Mouse (Mus musculus): ENCODE data around the gene Ercc6. TPM values are rescaled to one million over a fixed set of nuclear protein-coding genes. Genes with fewer than 3 reads are reported as not detected.

The Ercc6 gene
- total and polyA plus RNA-seq, 3 experiments = 1.8 to 3.7 (median 2.8) TPM

GRCm38 (mm10) chr14:32472996-32473395 is 40.3 kb upstream of the Ercc6 start:
- 12% methylated on average over 4 of the region's 4 CpGs for WGBS
- Histone ChIP-seq H3K9ac (ENCODE audit: low read depth, low read length) (no peak overlapping the region), H3K36me3 (ENCODE audit: control insufficient read depth, insufficient read depth, low read length) (no peaks in the 10 kb centered on the region), H3K27ac (no peak overlapping the region), H3K4me1 (ENCODE audit: control insufficient read depth, insufficient read depth, low read length) (no peaks in the 10 kb centered on the region), H3K4me3 (no peak overlapping the region), H3K27me3 (ENCODE audit: control insufficient read depth, insufficient read depth, low read length) (no peaks in the 10 kb centered on the region; the same call in 1 of the 2 replicates), H3K79me2 (replicated peaks; ENCODE audit: control insufficient read depth, insufficient read depth, low read length) (no peaks in the 10 kb centered on the region)
- peak in 1 of 2 experiments; percentile 19 for DNase-seq
- no peak for TF ChIP-seq EP300 (IDR thresholded peaks at IDR 0.05; ENCODE audit: insufficient read depth, low read depth, low read length)
- TF ChIP-seq CTCF (IDR thresholded peaks at IDR 0.05) = peak; percentile 75
- intact Hi-C loops (cut with DNase I) = loop anchor here (5.0 kb wide), 1 partner anchor 831 kb away; the partner anchor contains the start of genes Btd, Gm49387 and Hacl1

GRCm38 (mm10) chr14:32476559-32476958 is 36.8 kb upstream of the Ercc6 start:
- Histone ChIP-seq H3K27me3 (ENCODE audit: control insufficient read depth, insufficient read depth, low read length) (peaks cover 3% of the 10 kb centered on the region; the same call in 1 of the 2 replicates), H3K4me1 (ENCODE audit: control insufficient read depth, insufficient read depth, low read length) (no peaks in the 10 kb centered on the region), H3K9ac (ENCODE audit: low read depth, low read length) (no peak overlapping the region), H3K4me3 (no peak overlapping the region), H3K36me3 (ENCODE audit: control insufficient read depth, insufficient read depth, low read length) (no peaks in the 10 kb centered on the region), H3K79me2 (replicated peaks; ENCODE audit: control insufficient read depth, insufficient read depth, low read length) (no peaks in the 10 kb centered on the region), H3K27ac (no peak overlapping the region)
- TF ChIP-seq EP300 (IDR thresholded peaks at IDR 0.05; ENCODE audit: insufficient read depth, low read depth, low read length) (no peak), POLR2A (IDR thresholded peaks at IDR 0.05; ENCODE audit: insufficient read depth, low read depth, low read length) (no peak), CTCF (IDR thresholded peaks at IDR 0.05) (no peak)
- intact Hi-C loops (cut with DNase I) = no loop called here
- no peak for DNase-seq
- 67% methylated on average over 6 of the region's 6 CpGs for WGBS

- peaks cover 3% of the 10 kb centered on the region; the same call in 1 of the 2 replicates for H3K27me3 ChIP-seq (ENCODE audit: control insufficient read depth, insufficient read depth, low read length)
- DNase-seq = no peak
- no peak overlapping the region for H3K27ac ChIP-seq
- H3K36me3 ChIP-seq (ENCODE audit: control insufficient read depth, insufficient read depth, low read length) = no peaks in the 10 kb centered on the region
- TF ChIP-seq POLR2A (IDR thresholded peaks at IDR 0.05; ENCODE audit: insufficient read depth, low read depth, low read length) (no peak), EP300 (IDR thresholded peaks at IDR 0.05; ENCODE audit: insufficient read depth, low read depth, low read length) (no peak), CTCF (IDR thresholded peaks at IDR 0.05) (no peak)
- no peak overlapping the region for H3K9ac ChIP-seq (ENCODE audit: low read depth, low read length)
- H3K4me3 ChIP-seq = no peak overlapping the region
- H3K79me2 ChIP-seq (replicated peaks; ENCODE audit: control insufficient read depth, insufficient read depth, low read length) = no peaks in the 10 kb centered on the region
- intact Hi-C loops (cut with DNase I) = no loop called here
- H3K4me1 ChIP-seq (ENCODE audit: control insufficient read depth, insufficient read depth, low read length) = no peaks in the 10 kb centered on the region
- 58% methylated on average over 1 of the region's 1 CpGs for WGBS
Observed at GRCm38 (mm10) chr14:32477581-32477980, 35.7 kb upstream of the Ercc6 start.

GRCm38 (mm10) chr14:32482061-32482460 is 31.3 kb upstream of the Ercc6 start:
- intact Hi-C loops (cut with DNase I) = loop anchor here (1.0 kb wide), 1 partner anchor 254 kb away; no protein-coding TSS in a partner anchor

GRCm38 (mm10) chr14:32492521-32492920 is 20.8 kb upstream of the Ercc6 start:
- no peaks in the 10 kb centered on the region for H3K4me1 ChIP-seq (ENCODE audit: control insufficient read depth, insufficient read depth, low read length)
- no peaks in the 10 kb centered on the region for H3K36me3 ChIP-seq (ENCODE audit: control insufficient read depth, insufficient read depth, low read length)
- H3K9ac ChIP-seq (ENCODE audit: low read depth, low read length) = no peak overlapping the region
- H3K79me2 ChIP-seq (replicated peaks; ENCODE audit: control insufficient read depth, insufficient read depth, low read length) = no peaks in the 10 kb centered on the region
- no peak for DNase-seq
- no peak overlapping the region for H3K4me3 ChIP-seq
- H3K27ac ChIP-seq = no peak overlapping the region
- WGBS = 11% methylated on average over 13 of the region's 13 CpGs
- TF ChIP-seq CTCF (IDR thresholded peaks at IDR 0.05) (no peak), POLR2A (IDR thresholded peaks at IDR 0.05; ENCODE audit: insufficient read depth, low read depth, low read length) (no peak), EP300 (IDR thresholded peaks at IDR 0.05; ENCODE audit: insufficient read depth, low read depth, low read length) (no peak)
- intact Hi-C loops (cut with DNase I) = no loop called here
- 0 out of 2 replicates have a peak, but pooled peaks cover 1% of the 10 kb centered on the region for H3K27me3 ChIP-seq (ENCODE audit: control insufficient read depth, insufficient read depth, low read length)

More at GRCm38 (mm10) chr14:32482061-32482460, 31.3 kb upstream of the Ercc6 start:
- no peak for TF ChIP-seq POLR2A (IDR thresholded peaks at IDR 0.05; ENCODE audit: insufficient read depth, low read depth, low read length)
- peak; percentile 92 for TF ChIP-seq CTCF (IDR thresholded peaks at IDR 0.05)
- 0 out of 2 replicates have a peak, but pooled peaks have one; percentile 41 for TF ChIP-seq EP300 (IDR thresholded peaks at IDR 0.05; ENCODE audit: insufficient read depth, low read depth, low read length)
- no peak for DNase-seq
- Histone ChIP-seq H3K4me3 (no peak overlapping the region), H3K79me2 (replicated peaks; ENCODE audit: control insufficient read depth, insufficient read depth, low read length) (no peaks in the 10 kb centered on the region), H3K27ac (no peak overlapping the region), H3K36me3 (ENCODE audit: control insufficient read depth, insufficient read depth, low read length) (no peaks in the 10 kb centered on the region), H3K4me1 (ENCODE audit: control insufficient read depth, insufficient read depth, low read length) (no peaks in the 10 kb centered on the region), H3K27me3 (ENCODE audit: control insufficient read depth, insufficient read depth, low read length) (peaks cover 3% of the 10 kb centered on the region; the same call in 1 of the 2 replicates), H3K9ac (ENCODE audit: low read depth, low read length) (no peak overlapping the region)
- WGBS = 3% methylated on average over 3 of the region's 3 CpGs

- H3K27ac ChIP-seq = no peak overlapping the region
- H3K36me3 ChIP-seq (ENCODE audit: control insufficient read depth, insufficient read depth, low read length) = no peaks in the 10 kb centered on the region
- H3K4me1 ChIP-seq (ENCODE audit: control insufficient read depth, insufficient read depth, low read length) = no peaks in the 10 kb centered on the region
- H3K9ac ChIP-seq (ENCODE audit: low read depth, low read length) = no peak overlapping the region
- no peak overlapping the region for H3K4me3 ChIP-seq
- no peak for DNase-seq
- WGBS = 38% methylated on average over 8 of the region's 8 CpGs
- TF ChIP-seq POLR2A (IDR thresholded peaks at IDR 0.05; ENCODE audit: insufficient read depth, low read depth, low read length) (no peak), CTCF (IDR thresholded peaks at IDR 0.05) (no peak), EP300 (IDR thresholded peaks at IDR 0.05; ENCODE audit: insufficient read depth, low read depth, low read length) (no peak)
- intact Hi-C loops (cut with DNase I) = no loop called here
- no peaks in the 10 kb centered on the region for H3K79me2 ChIP-seq (replicated peaks; ENCODE audit: control insufficient read depth, insufficient read depth, low read length)
- H3K27me3 ChIP-seq (ENCODE audit: control insufficient read depth, insufficient read depth, low read length) = no peaks in the 10 kb centered on the region
Observed at GRCm38 (mm10) chr14:32496115-32496850, 17.0 kb upstream of the Ercc6 start.
